In genomic region chr14:104467133-104467965, GRCm38 (mm10) we compare ENCODE assay signal across 8 mouse cellular contexts. TPM values are rescaled to one million over a fixed set of nuclear protein-coding genes. Genes with fewer than 3 reads are reported as not detected.
DNase-seq lines count a peak whose midpoint lies in the region; ATAC-seq lines count a peak whose summit lies in the region.

No protein-coding gene starts in this region.

- 2% methylated on average over 78 of the region's 101 CpGs for WGBS in kidney, embryonic 14.5 days
- under 1% methylated on average over 100 of the region's 101 CpGs for WGBS in forebrain, embryonic 14.5 days
- WGBS in limb, embryonic 15.5 days = under 1% methylated on average over 83 of the region's 101 CpGs

- 0 out of 2 replicates have a peak overlapping the region, but pooled peaks have one; percentile 31 for H3K9ac ChIP-seq in kidney, embryonic 14.5 days (ENCODE audit: low read depth, low read length)
- H3K9ac ChIP-seq in forebrain, embryonic 14.5 days (ENCODE audit: low read length) = peak overlapping the region; percentile 50
- no peak overlapping the region for H3K9ac ChIP-seq in limb, embryonic 15.5 days

- no peaks in the 10 kb centered on the region for H3K9me3 ChIP-seq in kidney, embryonic 14.5 days (ENCODE audit: control insufficient read depth, low read length)
- no peaks in the 10 kb centered on the region for H3K9me3 ChIP-seq in forebrain, embryonic 14.5 days (replicated peaks; ENCODE audit: control insufficient read depth, low read length)
- H3K9me3 ChIP-seq in limb, embryonic 15.5 days = no peaks in the 10 kb centered on the region

- DNase-seq in kidney, postnatal 36 days = no peak
- peak; percentile 16 for DNase-seq in MN1 (ENCODE audit: low spot score)
- peak; percentile 33 for DNase-seq in forebrain, embryonic 14.5 days (ENCODE audit: low spot score)
- DNase-seq in retina, embryonic 14.5 days (ENCODE audit: low spot score) = peak; percentile 49
- no peak for DNase-seq in ovary, postnatal 14 days (ENCODE audit: low spot score)
- no peak for DNase-seq in cerebellum, adult 9-10 months

- H3K4me1 ChIP-seq in kidney, embryonic 14.5 days (ENCODE audit: control insufficient read depth, insufficient read depth, low read length) = peaks cover 11% of the 10 kb centered on the region
- 0 out of 2 replicates have a peak, but pooled peaks cover 3% of the 10 kb centered on the region for H3K4me1 ChIP-seq in forebrain, embryonic 14.5 days (ENCODE audit: control insufficient read depth, insufficient read depth, low read length)
- peaks cover 34% of the 10 kb centered on the region for H3K4me1 ChIP-seq in limb, embryonic 15.5 days

- peaks cover 97% of the 10 kb centered on the region for H3K27me3 ChIP-seq in kidney, embryonic 14.5 days (ENCODE audit: control insufficient read depth, insufficient read depth, low read length)
- peaks cover 89% of the 10 kb centered on the region for H3K27me3 ChIP-seq in forebrain, embryonic 14.5 days (replicated peaks; ENCODE audit: control insufficient read depth, insufficient read depth, low read length)
- peaks cover 95% of the 10 kb centered on the region for H3K27me3 ChIP-seq in limb, embryonic 15.5 days

- H3K4me2 ChIP-seq in kidney, embryonic 14.5 days (replicated peaks; ENCODE audit: low read depth, low read length) = peak overlapping the region; percentile 75
- H3K4me2 ChIP-seq in forebrain, embryonic 14.5 days (ENCODE audit: low read length) = peak overlapping the region; percentile 89
- peak overlapping the region; percentile 92 for H3K4me2 ChIP-seq in limb, embryonic 15.5 days

- peak overlapping the region; percentile 47 for H3K4me3 ChIP-seq in kidney, embryonic 14.5 days (ENCODE audit: low read length)
- H3K4me3 ChIP-seq in forebrain, embryonic 14.5 days (ENCODE audit: low read depth, low read length) = peak overlapping the region; percentile 52
- peak overlapping the region; percentile 52 for H3K4me3 ChIP-seq in limb, embryonic 15.5 days

- H3K27ac ChIP-seq in kidney, embryonic 14.5 days (ENCODE audit: low read depth, low read length) = no peak overlapping the region
- no peak overlapping the region for H3K27ac ChIP-seq in forebrain, embryonic 14.5 days (ENCODE audit: low read depth, low read length)
- H3K27ac ChIP-seq in limb, embryonic 15.5 days = no peak overlapping the region

- H3K36me3 ChIP-seq in kidney, embryonic 14.5 days (ENCODE audit: control insufficient read depth, insufficient read depth, low read length) = no peaks in the 10 kb centered on the region
- H3K36me3 ChIP-seq in forebrain, embryonic 14.5 days (ENCODE audit: control insufficient read depth, insufficient read depth, low read length) = no peaks in the 10 kb centered on the region
- no peaks in the 10 kb centered on the region for H3K36me3 ChIP-seq in limb, embryonic 15.5 days

- ATAC-seq in kidney, embryonic 14.5 days (ENCODE audit: low FRiP score, low TSS enrichment) = peak; percentile 11
- ATAC-seq in forebrain, embryonic 14.5 days = peak; percentile 80
- peak; percentile 46; the same call in 1 of the 2 replicates for ATAC-seq in limb, embryonic 15.5 days (ENCODE audit: insufficient number of reproducible peaks, low FRiP score, low TSS enrichment, low read depth)

RNA-seq across cellular contexts. Expression of gene Pou4f1, which starts 0.5 kb away (rescaled TPM):
- polyA plus RNA-seq in kidney, embryonic 14.5 days (2014; fragmentation: Nextera tagmentation; extraction: Ambion mirVana) = 0.10 and 0.64 TPM in 2 replicates
- polyA plus RNA-seq in forebrain, embryonic 14.5 days (2014; fragmentation: Nextera tagmentation; extraction: Ambion mirVana) = 1.4 and 3.0 TPM in 2 replicates
- 0.76 and 0.77 TPM in 2 replicates for polyA plus RNA-seq in limb, embryonic 15.5 days (2015; fragmentation: Nextera tagmentation; extraction: Ambion mirVana)

RNA-seq across cellular contexts. Expression of gene Rnf219, which starts 55.1 kb away (rescaled TPM):
- 27.4 and 37.2 TPM in 2 replicates for polyA plus RNA-seq in kidney, embryonic 14.5 days (2014; fragmentation: Nextera tagmentation; extraction: Ambion mirVana)
- 26.6 and 30.8 TPM in 2 replicates for polyA plus RNA-seq in forebrain, embryonic 14.5 days (2014; fragmentation: Nextera tagmentation; extraction: Ambion mirVana)
- polyA plus RNA-seq in limb, embryonic 15.5 days (2015; fragmentation: Nextera tagmentation; extraction: Ambion mirVana) = 25.7 and 28.7 TPM in 2 replicates

Comparison
In these comparisons a context has a peak if more than half of its experiments do, and no peak if none do; other contexts are left out.
1. ATAC-seq: peak in every context shown above with its lines; median percentile 80 in forebrain, embryonic 14.5 days; 46 in limb, embryonic 15.5 days; 11 in kidney, embryonic 14.5 days.
2. DNase-seq: peak in MN1 (single experiment), forebrain, embryonic 14.5 days (single experiment) and retina, embryonic 14.5 days (single experiment); none in kidney, postnatal 36 days (0 of 2), ovary, postnatal 14 days (single experiment) and cerebellum, adult 9-10 months (single experiment).
3. Peak in every context shown above with its lines, with median percentiles within 50 percentile points of each other: H3K4me2 ChIP-seq and H3K4me3 ChIP-seq.